Mouse (Mus musculus): ENCODE results near the gene Ccdc138. TPM values are rescaled to one million over a fixed set of nuclear protein-coding genes. Genes with fewer than 3 reads are reported as not detected.

Ccdc138 gene
- polyA plus RNA-seq, 1 experiment from 2014 or later, result 8.6 TPM

DNA sequence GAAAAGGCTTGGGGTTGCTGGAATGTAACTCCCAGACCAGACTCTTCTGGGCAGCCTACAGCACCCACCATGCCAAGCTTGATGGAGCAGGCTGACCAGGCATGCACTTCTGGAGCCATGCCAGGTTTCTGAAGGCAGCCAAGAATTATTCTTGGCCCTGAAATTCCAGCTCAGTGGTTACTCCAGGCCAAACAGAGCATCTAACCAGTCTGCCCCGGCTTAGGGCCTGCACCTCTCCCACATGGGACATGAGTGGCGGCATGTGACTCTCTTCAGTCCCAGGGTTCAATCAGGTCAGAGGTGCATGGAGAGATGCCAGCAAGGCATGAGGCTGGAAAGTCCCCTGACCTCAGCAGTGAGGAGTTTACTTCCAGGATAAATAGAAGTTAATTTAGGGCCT lies 107.0 kb downstream of the Ccdc138 start:
- Histone ChIP-seq H3K36me3 (ENCODE audit: insufficient read depth, low read length) (no peaks in the 10 kb centered on the region), H3K4me1 (ENCODE audit: insufficient read depth, low read length) (peaks cover 4% of the 10 kb centered on the region; the same call in 1 of the 2 replicates), H3K4me2 (replicated peaks; ENCODE audit: low read depth, low read length) (no peak overlapping the region), H3K9me3 (ENCODE audit: low read length) (no peaks in the 10 kb centered on the region), H3K27ac (ENCODE audit: low read length) (peak overlapping the region; percentile 54), H3K4me3 (ENCODE audit: low read length) (no peak overlapping the region), H3K9ac (replicated peaks; ENCODE audit: low read length) (no peak overlapping the region), H3K27me3 (ENCODE audit: insufficient read depth, low read length) (no peaks in the 10 kb centered on the region)
- WGBS, result 19% methylated on average over 2 of the region's 2 CpGs
- ATAC-seq (ENCODE audit: low FRiP score, low TSS enrichment), result peak; percentile 96

DNA sequence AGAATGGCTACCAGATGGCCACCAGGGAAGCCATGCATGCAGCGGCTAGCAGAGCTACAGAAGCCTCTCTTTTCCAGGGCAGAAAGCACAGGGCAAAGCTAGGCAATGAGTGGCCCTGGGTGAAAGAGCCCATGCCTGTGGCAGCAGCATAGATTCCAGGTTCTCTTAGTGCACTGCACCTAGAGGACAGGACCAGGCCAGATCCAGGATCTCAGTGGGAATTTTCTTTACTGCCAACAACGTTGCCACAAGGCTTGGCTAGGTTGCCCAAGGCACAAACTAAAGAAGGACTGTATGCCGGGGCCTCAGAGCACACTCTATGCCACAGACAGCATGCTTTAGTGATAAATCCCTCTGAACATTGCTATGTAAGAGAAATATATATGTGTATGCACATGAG lies 108.6 kb downstream of the Ccdc138 start:
- ATAC-seq (ENCODE audit: low FRiP score, low TSS enrichment), result no peak
- Histone ChIP-seq H3K9me3 (ENCODE audit: low read length) (no peaks in the 10 kb centered on the region), H3K4me2 (replicated peaks; ENCODE audit: low read depth, low read length) (no peak overlapping the region), H3K36me3 (ENCODE audit: insufficient read depth, low read length) (no peaks in the 10 kb centered on the region), H3K4me3 (ENCODE audit: low read length) (no peak overlapping the region), H3K9ac (replicated peaks; ENCODE audit: low read length) (no peak overlapping the region), H3K27me3 (ENCODE audit: insufficient read depth, low read length) (no peaks in the 10 kb centered on the region), H3K27ac (ENCODE audit: low read length) (no peak overlapping the region), H3K4me1 (ENCODE audit: insufficient read depth, low read length) (peaks cover 4% of the 10 kb centered on the region; the same call in 1 of the 2 replicates)
- 89% methylated on average over 3 of the region's 3 CpGs for WGBS

GRCm38 (mm10) chr10:58608858-58609257 lies 111.1 kb downstream of the Ccdc138 start:
- no peak for ATAC-seq (ENCODE audit: low FRiP score, low TSS enrichment)

DNA sequence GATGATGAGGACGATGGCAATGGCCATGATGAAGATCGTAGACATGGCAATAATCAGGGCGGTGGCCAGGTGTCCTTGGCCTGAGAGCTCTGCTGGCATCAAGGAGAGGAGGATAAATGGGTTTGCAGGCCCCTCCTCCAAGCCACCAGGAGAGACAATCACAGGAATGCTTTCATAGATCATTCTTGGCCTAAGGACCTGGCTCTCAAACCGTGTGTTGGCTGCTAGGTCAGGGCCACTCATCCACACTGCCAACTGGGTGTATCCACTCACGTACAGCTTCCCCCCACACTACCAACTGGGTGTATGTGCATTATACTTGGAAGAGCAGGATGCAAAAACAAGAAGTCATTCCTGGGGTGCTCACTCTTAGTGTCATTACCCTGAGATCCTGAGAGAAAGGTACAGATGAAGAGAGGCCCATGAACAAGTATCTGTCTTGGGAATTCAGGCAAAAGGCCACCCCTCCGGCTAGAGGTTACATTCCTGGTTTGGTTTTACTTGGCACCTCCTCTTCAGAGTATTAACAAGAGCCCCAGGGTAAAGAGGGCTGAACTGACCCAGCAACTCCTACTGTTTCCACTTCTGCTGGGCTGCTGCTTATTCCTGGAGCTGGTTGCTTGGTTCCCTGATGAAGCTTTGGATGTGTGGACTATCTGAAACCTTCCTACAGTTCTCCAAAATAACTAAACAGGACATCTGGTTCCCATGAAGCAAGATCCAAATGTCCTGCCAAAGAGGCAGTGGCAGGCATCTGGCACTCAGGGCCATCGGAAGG lies 112.9 kb downstream of the Ccdc138 start:
- no peak overlapping the region for H3K4me3 ChIP-seq (ENCODE audit: low read length)
- H3K9ac ChIP-seq (replicated peaks; ENCODE audit: low read length), result no peak overlapping the region
- no peak for ATAC-seq (ENCODE audit: low FRiP score, low TSS enrichment)
- H3K4me2 ChIP-seq (replicated peaks; ENCODE audit: low read depth, low read length), result no peak overlapping the region
- no peaks in the 10 kb centered on the region for H3K4me1 ChIP-seq (ENCODE audit: insufficient read depth, low read length)
- no peaks in the 10 kb centered on the region for H3K9me3 ChIP-seq (ENCODE audit: low read length)
- H3K36me3 ChIP-seq (ENCODE audit: insufficient read depth, low read length), result no peaks in the 10 kb centered on the region
- H3K27me3 ChIP-seq (ENCODE audit: insufficient read depth, low read length), result no peaks in the 10 kb centered on the region
- H3K27ac ChIP-seq (ENCODE audit: low read length), result no peak overlapping the region
- WGBS, result 85% methylated on average over 7 of the region's 7 CpGs

More at GRCm38 (mm10) chr10:58608858-58609257, 111.1 kb downstream of the Ccdc138 start:
- no peak overlapping the region for H3K4me2 ChIP-seq (replicated peaks; ENCODE audit: low read depth, low read length)
- no peaks in the 10 kb centered on the region for H3K27me3 ChIP-seq (ENCODE audit: insufficient read depth, low read length)
- H3K36me3 ChIP-seq (ENCODE audit: insufficient read depth, low read length), result no peaks in the 10 kb centered on the region
- 77% methylated on average over 3 of the region's 3 CpGs for WGBS
- no peak overlapping the region for H3K27ac ChIP-seq (ENCODE audit: low read length)
- no peaks in the 10 kb centered on the region for H3K9me3 ChIP-seq (ENCODE audit: low read length)
- H3K4me3 ChIP-seq (ENCODE audit: low read length), result no peak overlapping the region
- H3K4me1 ChIP-seq (ENCODE audit: insufficient read depth, low read length), result peaks cover 4% of the 10 kb centered on the region; the same call in 1 of the 2 replicates
- no peak overlapping the region for H3K9ac ChIP-seq (replicated peaks; ENCODE audit: low read length)

GRCm38 (mm10) chr10:58614601-58615000 lies 116.9 kb downstream of the Ccdc138 start:
- H3K9ac ChIP-seq (replicated peaks; ENCODE audit: low read length), result no peak overlapping the region
- H3K27ac ChIP-seq (ENCODE audit: low read length), result no peak overlapping the region
- H3K4me1 ChIP-seq (ENCODE audit: insufficient read depth, low read length), result no peaks in the 10 kb centered on the region
- no peak overlapping the region for H3K4me2 ChIP-seq (replicated peaks; ENCODE audit: low read depth, low read length)
- 91% methylated on average over 6 of the region's 6 CpGs for WGBS
- no peaks in the 10 kb centered on the region for H3K36me3 ChIP-seq (ENCODE audit: insufficient read depth, low read length)
- H3K27me3 ChIP-seq (ENCODE audit: insufficient read depth, low read length), result no peaks in the 10 kb centered on the region
- ATAC-seq (ENCODE audit: low FRiP score, low TSS enrichment), result no peak
- no peak overlapping the region for H3K4me3 ChIP-seq (ENCODE audit: low read length)
- H3K9me3 ChIP-seq (ENCODE audit: low read length), result no peaks in the 10 kb centered on the region

DNA sequence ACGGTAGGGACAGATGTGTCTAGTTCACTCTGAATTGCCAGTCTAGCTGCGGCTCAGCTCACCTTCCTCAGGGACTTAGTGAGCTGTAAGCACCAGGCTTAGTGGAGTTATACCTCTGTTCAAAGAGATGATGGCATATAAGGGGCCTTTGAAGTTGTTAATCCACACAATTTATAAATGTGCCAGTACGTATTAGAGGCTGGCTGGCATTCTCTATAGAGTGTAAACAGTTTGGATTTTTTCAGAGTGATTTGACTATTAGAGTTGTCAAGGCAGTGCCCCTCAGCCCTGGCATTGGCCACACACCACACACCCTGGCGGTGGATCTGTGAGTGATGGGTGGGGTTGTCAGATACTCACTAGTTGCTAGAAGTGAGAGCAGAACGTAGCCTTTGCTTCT lies 118.8 kb downstream of the Ccdc138 start:
- Histone ChIP-seq H3K9ac (replicated peaks; ENCODE audit: low read length) (no peak overlapping the region), H3K4me2 (replicated peaks; ENCODE audit: low read depth, low read length) (no peak overlapping the region), H3K27ac (ENCODE audit: low read length) (no peak overlapping the region), H3K4me1 (ENCODE audit: insufficient read depth, low read length) (no peaks in the 10 kb centered on the region), H3K27me3 (ENCODE audit: insufficient read depth, low read length) (no peaks in the 10 kb centered on the region), H3K36me3 (ENCODE audit: insufficient read depth, low read length) (no peaks in the 10 kb centered on the region), H3K4me3 (ENCODE audit: low read length) (no peak overlapping the region), H3K9me3 (ENCODE audit: low read length) (no peaks in the 10 kb centered on the region)
- ATAC-seq (ENCODE audit: low FRiP score, low TSS enrichment), result no peak
- 90% methylated on average over 5 of the region's 5 CpGs for WGBS

DNA sequence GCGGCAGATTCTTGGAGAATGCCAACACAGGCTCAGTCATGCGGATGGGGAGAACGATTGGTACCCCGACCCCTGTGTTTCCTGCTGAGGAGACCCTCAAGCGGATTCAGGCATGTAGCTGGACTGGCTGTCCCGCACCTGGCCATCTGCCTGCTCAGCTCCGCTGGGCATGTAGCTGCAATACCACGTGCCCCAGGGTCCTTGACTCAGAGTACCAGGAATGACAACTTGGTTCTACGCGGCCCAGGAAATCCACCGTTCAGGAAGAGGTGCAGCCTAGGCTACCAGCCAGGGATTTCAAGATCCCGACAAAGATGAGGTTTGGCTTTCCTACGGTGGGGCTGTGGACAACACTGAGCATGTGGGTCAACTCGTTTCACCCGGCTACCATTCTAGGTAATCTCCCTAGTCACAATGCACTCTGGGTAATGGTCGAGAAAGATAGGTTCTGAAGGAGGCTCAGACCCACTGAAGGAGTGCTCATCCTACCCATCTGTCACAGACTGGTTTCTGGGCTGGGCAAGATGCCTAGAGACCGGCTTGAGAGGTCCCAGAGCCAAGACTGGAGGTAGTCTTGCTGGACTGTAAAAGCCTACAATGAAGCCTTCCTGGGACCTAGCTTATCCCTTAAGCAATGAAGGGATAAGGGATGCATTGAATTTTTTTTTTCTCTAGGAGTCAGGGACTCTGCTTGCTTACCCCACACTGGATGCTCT lies 120.9 kb downstream of the Ccdc138 start:
- H3K4me2 ChIP-seq (replicated peaks; ENCODE audit: low read depth, low read length), result no peak overlapping the region
- no peaks in the 10 kb centered on the region for H3K36me3 ChIP-seq (ENCODE audit: insufficient read depth, low read length)
- H3K4me3 ChIP-seq (ENCODE audit: low read length), result no peak overlapping the region
- H3K9me3 ChIP-seq (ENCODE audit: low read length), result no peaks in the 10 kb centered on the region
- no peak overlapping the region for H3K9ac ChIP-seq (replicated peaks; ENCODE audit: low read length)
- WGBS, result 87% methylated on average over 17 of the region's 17 CpGs
- no peak for ATAC-seq (ENCODE audit: low FRiP score, low TSS enrichment)
- H3K4me1 ChIP-seq (ENCODE audit: insufficient read depth, low read length), result no peaks in the 10 kb centered on the region
- no peaks in the 10 kb centered on the region for H3K27me3 ChIP-seq (ENCODE audit: insufficient read depth, low read length)
- no peak overlapping the region for H3K27ac ChIP-seq (ENCODE audit: low read length)

DNA sequence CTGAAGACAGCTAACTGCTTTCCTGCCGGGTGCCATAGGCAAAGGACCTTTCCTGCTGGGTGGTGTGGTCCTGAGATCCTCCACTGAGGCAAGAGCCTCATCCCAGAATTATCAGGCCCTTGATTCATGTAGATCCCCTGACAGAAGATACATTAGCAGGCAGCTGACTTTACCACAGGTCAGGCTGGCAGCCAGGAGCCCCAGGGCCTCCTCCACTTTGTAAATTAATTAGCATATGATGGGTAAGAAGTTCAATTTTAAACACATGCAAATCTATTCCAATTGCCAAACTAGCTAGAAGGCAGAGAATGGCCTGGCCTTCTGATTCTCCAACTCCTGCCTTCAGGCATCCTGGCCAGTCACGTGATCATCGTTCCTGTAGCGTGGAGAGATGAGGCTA lies 121.5 kb downstream of the Ccdc138 start:
- 91% methylated on average over 4 of the region's 4 CpGs for WGBS
- Histone ChIP-seq H3K9me3 (ENCODE audit: low read length) (no peaks in the 10 kb centered on the region), H3K4me2 (replicated peaks; ENCODE audit: low read depth, low read length) (no peak overlapping the region), H3K36me3 (ENCODE audit: insufficient read depth, low read length) (no peaks in the 10 kb centered on the region), H3K27me3 (ENCODE audit: insufficient read depth, low read length) (no peaks in the 10 kb centered on the region), H3K4me1 (ENCODE audit: insufficient read depth, low read length) (no peaks in the 10 kb centered on the region), H3K9ac (replicated peaks; ENCODE audit: low read length) (no peak overlapping the region), H3K4me3 (ENCODE audit: low read length) (no peak overlapping the region), H3K27ac (ENCODE audit: low read length) (no peak overlapping the region)
- no peak for ATAC-seq (ENCODE audit: low FRiP score, low TSS enrichment)

DNA sequence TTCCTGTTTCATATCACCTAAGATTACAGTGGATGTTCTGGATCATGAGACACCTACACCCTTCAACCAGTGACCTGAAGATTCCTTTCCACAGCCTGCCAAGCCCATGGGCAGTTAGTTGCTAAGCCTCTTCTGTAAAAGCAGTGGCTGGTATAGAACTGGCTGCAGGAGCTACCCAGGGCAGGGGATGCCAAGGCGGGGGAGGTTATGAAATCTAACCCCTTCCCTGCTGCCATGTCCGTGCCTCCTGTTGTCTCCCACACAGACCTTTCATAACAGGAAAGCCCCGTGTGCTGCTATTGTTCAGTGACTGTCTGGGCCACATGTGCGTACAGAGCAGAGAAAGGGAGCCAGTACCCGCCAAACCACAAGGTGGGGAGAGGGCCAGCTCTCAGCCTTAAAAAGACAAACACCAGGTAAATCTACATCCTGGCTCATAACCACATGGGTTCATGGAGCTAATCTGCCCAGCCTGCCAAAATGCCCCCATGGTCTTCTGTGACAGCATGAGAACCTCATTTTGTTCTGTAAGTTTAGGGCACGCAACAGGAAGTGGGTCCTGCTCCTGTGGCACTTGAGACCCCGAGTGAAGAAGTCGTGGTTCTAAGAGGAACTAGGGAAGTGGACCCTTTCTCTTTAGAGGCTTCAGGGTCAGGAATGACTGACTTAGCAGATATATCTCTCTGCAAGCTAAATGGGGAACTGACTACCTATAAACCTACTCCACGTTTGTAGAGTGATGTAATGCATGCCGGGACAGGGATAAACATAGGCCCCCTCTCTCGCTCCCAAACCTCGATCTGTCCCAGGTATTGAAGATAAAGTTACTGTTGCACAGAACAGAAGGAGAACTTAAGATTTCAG lies 127.3 kb downstream of the Ccdc138 start:
- H3K27me3 ChIP-seq (ENCODE audit: insufficient read depth, low read length), result no peaks in the 10 kb centered on the region
- 54% methylated on average over 12 of the region's 12 CpGs for WGBS
- ATAC-seq (ENCODE audit: low FRiP score, low TSS enrichment), result 0 out of 2 replicates have a peak, but pooled peaks have one; percentile 20
- H3K9me3 ChIP-seq (ENCODE audit: low read length), result no peaks in the 10 kb centered on the region
- no peak overlapping the region for H3K4me2 ChIP-seq (replicated peaks; ENCODE audit: low read depth, low read length)
- no peaks in the 10 kb centered on the region for H3K36me3 ChIP-seq (ENCODE audit: insufficient read depth, low read length)
- no peak overlapping the region for H3K9ac ChIP-seq (replicated peaks; ENCODE audit: low read length)
- H3K4me1 ChIP-seq (ENCODE audit: insufficient read depth, low read length), result no peaks in the 10 kb centered on the region
- no peak overlapping the region for H3K27ac ChIP-seq (ENCODE audit: low read length)
- no peak overlapping the region for H3K4me3 ChIP-seq (ENCODE audit: low read length)
